Mouse (Mus musculus) frontal cortex, postnatal 36 days (tissue): ENCODE measurements around the gene Ralb.

ENCODE experiments used
- DNase-seq, 2 experiments: peaks; one replicate each; pipeline ENCODE4 v3.0.0; 2022; ENCODE audit warnings: low spot score in 2 of 2

The Ralb gene

DNA sequence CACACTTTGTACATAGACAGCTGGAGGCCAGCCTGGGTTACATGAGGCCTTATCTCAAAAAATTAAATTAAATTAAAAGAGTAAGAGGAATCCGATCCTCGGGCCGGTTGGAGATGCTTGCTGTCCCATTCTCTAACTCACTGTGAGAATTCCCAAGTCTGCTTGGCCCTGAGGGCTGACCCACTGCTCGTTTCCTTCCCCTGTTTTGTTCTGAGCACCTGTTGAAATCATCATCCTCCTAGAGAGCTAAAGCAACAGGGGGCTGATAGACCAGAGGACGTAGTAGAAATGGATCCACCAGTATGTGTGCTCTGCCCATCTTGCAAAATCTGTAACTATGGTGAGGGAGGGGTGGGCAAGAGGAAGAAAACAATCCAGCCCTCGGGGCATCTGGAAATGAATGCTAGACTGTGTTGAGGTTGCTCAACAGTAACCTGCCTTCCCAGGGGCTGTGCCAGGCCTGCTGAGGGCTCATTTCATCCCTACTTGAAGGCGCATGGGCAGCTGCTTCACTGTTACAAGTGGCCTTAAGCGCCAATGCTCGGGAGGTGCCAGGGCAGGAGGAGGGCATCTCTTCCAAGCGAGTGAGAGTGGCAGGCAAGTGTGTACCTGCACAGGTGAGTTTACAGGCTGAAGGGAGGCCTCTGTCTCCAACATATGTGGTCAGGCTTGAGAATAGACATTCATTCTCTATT, 53.8 kb downstream of the Ralb start:
- DNase-seq, result no peak

- DNase-seq, result no peak
Measured at GRCm38 (mm10) chr1:119446753-119447283, 57.8 kb downstream of the Ralb start.

DNA sequence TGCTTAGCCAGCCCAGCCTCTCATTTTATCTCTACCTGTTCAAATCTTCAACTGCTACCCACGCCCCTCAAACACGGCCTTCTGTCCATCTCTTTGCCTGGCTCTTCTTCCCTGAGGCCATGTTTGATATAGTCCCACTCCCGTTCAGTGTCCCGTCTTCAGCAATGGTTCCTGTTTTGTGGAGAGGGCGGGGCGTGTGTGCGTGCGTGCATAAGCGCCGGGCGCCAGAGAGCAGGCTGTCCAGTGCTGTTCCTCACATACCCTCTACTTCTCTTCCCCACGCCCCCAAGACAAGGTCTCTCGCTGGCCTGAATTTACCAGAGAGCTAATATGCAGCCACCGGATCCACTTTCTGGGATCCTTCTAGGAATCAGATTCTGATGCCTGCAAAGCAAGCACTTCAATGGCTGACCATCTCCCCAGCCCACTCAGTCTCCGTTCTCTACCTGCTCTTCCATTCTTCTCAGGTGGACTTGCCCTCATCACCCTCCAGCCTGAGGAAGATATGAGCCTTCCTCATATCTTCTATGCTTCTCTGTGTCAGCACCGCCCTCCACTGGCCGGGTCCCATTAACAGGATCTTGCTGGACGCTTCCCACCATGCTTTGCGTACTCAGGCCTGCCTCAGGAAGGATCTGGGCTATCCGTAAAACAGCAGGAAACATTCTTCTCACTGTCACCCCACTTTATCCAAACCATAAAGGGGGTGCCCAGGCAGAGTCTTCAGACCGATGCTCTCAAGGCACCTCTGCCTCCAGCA, 60.8 kb downstream of the Ralb start:
- DNase-seq, result no peak

DNA sequence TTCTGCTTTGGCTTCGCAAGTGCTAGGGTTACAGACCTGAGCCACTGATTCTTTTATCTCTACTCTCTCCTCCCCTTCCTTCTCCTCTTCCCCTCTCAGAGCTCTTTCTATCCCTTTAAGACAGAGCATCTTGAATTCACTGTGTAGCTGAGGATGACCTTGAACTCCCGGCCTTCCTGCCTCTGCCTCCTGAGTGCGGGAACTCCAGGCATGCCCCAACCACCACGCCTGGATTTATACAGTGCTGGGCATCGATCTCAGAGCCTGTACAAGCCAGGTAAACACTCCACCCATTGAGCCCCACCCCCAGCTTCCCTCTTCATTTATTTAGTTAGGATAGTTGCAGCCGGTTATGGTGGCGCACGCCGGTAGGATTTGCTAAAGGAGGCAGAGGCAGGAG, 61.7 kb downstream of the Ralb start:
- no peak for DNase-seq

DNA sequence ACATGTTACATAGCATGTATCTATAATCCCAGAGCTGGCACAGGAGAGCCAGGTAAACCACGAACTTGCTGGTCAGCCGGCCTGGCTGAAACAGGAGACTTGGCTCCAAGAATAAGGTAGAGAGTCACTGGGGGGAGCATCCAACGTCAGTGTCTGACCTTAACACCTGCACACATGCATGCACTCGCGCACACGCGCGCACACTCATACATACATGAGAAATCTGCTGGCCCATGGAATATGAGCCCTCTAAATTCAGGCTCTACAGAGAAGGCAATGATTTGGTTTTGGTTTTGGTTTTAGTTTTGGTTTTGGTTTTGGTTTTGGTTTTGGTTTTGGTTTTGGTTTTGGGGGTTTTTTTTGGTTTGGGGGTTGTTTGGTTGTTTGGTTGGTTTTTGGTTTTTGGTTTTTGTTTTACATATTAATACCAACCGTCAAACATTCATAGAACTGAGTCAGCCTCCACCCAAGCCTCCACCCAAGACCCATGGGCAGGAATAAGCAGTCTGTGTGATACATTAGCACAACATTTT, 66.4 kb downstream of the Ralb start:
- no peak for DNase-seq

DNA sequence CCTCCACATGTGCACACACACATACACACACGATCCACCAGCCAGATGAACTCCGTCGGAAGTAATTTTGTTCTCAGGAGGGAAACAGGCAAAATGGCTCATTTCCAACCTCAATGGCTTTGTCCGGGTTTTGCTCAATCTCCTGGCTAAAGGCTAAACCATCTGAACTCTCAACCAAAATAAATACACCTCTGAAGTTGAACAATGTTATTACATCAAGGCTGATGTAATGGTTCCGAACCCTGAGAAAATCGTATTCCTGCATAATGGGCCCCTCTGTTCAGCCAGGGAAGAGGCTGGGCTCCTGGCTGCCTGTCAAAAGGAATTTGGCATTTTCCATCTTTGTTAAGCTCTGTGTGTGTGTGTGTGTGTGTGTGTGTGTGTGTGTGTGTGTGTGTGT, 67.2 kb downstream of the Ralb start:
- DNase-seq, result no peak

GRCm38 (mm10) chr1:119424141-119424860, 80.3 kb downstream of the Ralb start:
- no peak for DNase-seq

DNA sequence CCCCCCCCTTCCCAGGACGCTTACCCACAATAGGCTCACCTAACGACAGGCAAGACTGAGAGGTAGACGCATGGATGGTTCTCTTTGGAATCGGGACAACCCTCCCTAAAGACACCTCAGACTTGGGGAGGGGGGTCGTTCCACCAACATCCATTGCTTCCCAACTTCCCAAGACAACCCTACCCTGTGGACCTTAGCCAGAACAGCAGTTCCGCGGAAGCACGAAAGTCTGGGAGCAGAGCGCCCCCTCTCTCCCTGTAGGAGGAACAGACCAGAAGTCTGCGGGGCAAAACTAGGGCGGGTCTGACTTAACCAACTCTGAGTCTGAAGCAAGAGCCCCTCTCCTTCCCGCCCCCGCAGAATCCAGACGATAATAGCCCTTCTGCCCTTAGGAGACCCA, 81.1 kb downstream of the Ralb start:
- peak; percentile 45 to 53 for DNase-seq

DNA sequence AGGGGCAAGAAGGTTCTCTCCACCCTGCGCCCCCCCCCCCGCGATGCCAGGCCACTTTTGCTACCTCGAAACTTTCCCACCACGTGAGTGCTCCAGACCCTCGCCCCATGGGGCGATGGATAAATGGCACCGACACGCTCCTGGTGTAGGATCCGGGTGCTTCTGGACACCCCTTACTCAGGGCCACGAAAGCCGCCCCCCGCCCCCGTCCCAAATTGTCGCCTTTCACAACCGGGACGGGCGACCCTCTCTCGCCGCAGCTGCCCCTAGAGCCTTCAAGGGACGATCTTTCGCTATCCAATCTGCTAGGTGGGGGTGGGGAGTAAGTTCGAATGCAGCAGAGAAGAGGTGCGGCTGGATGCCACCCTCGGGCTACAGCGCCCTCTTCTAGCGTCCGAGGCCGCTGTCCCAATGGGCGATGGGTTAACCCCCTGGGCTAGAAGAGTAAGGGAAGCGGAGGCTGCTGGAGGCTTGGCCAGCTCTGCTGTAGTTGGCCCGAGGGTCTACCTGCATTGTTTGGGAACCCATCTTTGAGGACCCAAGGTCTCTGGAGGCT, 82.1 kb downstream of the Ralb start:
- DNase-seq, result no peak

DNA sequence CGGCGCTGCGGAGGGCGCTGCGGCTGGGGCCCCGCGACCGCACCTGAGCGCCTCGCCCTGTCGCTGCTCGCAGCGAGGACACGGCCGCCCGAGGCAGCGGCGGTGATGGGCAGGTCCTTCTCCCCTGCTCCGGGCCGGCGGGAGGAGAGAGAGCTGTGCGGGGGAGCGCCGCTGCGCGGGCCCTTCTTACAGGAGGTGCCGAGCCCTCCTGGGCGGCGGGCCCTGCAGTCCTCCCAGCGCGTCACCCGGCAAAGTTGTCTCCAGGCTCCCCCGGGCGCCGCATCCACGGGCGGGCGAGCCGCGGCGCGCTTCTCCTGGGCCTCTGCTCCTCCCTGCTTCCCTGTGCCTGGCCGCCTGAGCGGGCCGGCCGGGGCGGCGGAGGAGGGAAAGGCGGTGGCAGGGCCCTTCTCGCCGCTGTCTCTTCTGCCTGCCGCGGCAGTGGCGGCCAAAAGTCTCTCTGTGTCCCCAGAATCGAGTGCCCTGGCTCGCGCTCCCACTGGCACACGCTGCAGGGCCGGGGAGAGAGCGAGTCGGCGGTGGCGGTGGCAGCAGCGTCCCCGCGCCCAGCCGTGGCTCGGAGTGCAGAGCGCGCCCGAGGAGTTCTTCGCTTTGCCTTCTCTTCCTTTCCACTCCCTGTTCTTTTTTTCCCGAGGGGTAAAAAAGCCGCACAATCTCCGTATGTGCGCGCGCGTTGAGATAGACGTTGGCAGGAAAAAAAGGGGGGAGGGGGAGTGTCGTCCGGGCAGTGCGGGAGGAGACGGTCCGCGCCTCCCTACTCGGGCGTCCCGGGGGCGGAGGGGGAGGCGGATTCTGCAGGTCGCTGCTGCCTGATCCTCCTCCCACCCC, 82.8 kb downstream of the Ralb start, which contains the start of gene Inhbb:
Gene Inhbb (minus strand): TSS at position 673 of the 846 bp plus-strand sequence.
- peak; percentile 37 to 56 for DNase-seq

DNA sequence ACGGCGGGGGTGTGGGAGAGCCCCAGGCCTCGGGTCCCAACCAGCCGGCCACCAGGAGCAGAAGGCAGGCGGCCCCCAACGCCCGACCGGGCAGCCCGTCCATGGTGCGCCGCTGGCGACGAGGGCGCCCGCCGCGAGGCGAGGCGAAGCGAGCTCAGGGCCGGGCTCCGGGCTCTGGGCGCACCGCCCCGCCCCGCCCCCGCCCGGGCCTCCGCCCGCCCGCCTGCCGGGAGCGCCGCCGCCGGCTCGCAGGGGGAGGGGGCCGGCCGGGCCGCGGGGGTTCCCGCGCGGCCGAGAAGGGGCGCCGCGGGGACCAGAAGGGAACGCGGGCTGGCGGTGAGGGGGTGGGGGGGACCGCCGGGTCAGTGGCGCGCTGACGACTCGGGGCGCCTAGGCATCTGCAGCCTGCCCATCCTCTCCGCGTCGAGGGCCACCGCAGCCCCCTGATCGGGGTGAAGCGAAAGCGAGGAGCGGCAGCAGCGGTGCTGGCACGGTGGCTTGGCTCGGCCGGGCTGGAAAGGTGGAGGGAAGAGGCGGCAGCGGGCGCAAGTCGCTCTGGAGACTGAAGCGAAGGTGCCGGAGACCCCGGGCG, 83.5 kb downstream of the Ralb start:
- DNase-seq, result no peak
